Mouse (Mus musculus): ENCODE results near the gene Arhgap42.

GRCm38 (mm10) chr9:9052920-9053319, 186.0 kb downstream of the Arhgap42 start:
- no peak for TF ChIP-seq POLR2A (IDR thresholded peaks at IDR 0.05; ENCODE audit: insufficient read length, low read depth)
- no peak for TF ChIP-seq MAX (IDR thresholded peaks at IDR 0.05; ENCODE audit: low read depth)
- no peak for TF ChIP-seq POLR2AphosphoS2 (IDR thresholded peaks at IDR 0.05; ENCODE audit: insufficient read length, low read depth)
- TF ChIP-seq MYOD1 (IDR thresholded peaks at IDR 0.05; ENCODE audit: control insufficient read depth in 1 of 3, insufficient read length in 2 of 3, low read depth in 2 of 3), result no peak
- TF ChIP-seq USF1 (IDR thresholded peaks at IDR 0.05; ENCODE audit: low read depth), result no peak
- no peak for TF ChIP-seq REST (IDR thresholded peaks at IDR 0.05; ENCODE audit: insufficient read depth, insufficient read length)
- TF ChIP-seq TCF12 (IDR thresholded peaks at IDR 0.05; ENCODE audit: insufficient read depth, poor library complexity, severe bottlenecking), result no peak
- TF ChIP-seq SRF (IDR thresholded peaks at IDR 0.05; ENCODE audit: control insufficient read depth, insufficient read length, low read depth), result no peak
- TF ChIP-seq CEBPB (IDR thresholded peaks at IDR 0.05; ENCODE audit: insufficient read depth, poor library complexity, severe bottlenecking), result no peak

All from myocyte (in vitro differentiated cells).